Mouse (Mus musculus): ENCODE measurements around the gene Cx3cr1.

Cx3cr1 gene

DNA sequence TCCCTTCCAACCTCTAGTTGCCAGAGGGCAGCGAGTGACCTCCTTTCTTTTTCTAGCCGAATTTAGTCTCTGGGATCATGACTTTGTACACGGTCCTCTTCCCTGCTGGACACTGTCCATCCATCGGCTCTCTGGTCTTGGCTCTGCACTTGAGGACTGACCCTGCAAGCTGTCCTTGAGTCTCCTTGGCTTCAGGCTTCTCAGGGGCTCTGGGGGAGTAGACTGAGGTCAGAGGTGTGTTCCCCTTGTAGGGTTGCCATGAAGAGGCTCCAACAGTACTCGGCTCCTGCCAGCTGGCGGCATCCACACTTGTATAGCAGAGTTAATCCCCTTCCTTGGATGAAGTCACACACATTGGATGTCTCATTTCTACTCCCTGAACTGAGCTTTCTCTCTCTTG is 70.0 kb downstream of the Cx3cr1 start:
- no peak for DNase-seq (ENCODE audit: low spot score)

DNA sequence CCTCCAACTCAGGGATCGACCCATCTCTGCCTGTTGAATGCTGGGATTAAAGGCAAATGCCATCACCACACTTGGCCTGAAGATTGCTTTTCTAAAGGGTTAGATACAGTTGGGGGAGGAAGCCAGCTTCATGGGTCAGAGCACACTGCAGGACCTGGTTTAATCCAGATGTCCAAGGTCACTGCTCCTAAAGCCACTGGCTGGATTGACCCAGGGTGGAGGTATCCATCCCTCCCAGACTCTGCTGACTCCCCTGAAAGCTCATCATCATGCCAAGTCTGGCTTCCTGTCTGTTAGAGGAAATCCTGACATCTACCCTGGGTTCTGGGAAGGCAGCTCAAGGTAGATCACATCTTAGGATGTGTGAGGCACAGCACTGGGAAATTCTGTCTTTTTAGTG is 70.9 kb downstream of the Cx3cr1 start:
- no peak for DNase-seq (ENCODE audit: low spot score)

DNA sequence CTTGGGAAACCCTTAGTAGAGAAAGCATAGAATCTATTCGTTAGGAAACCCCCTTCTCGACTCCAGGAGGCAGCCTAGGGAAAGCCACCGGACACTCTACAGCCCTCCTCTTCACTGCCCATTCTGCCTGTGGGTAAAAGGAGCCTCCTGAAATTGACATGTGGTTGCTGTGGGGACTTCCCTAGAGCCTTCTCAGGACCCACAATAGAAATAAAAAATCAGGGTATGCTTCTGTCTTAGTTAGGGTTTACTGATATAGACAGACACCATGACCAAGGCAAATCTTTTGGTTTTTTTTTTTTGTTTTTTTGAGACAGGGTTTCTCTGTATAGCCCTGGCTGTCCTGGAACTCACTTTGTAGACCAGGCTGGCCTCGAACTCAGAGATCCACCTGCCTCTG is 73.6 kb downstream of the Cx3cr1 start:
- DNase-seq (ENCODE audit: low spot score): no peak

DNA sequence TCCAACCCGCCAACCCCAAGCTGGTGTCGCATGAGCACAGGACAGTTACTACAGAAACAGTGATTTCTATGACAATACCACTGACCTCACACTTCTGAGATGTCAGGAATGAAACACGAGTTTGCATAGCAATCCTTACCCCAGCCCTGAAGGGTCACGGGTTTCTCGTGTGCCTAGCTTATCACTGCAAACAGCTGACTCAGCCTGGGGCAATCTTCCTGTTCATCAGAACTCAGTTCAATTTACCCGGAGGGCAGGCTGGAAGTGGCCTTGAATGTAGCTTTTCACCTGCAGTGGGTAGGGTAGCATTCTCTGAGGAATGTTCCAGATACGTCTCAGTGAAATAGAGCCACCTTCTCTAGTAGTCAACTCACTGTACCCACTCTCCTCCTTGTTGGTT is 75.5 kb downstream of the Cx3cr1 start:
- no peak for DNase-seq (ENCODE audit: low spot score)

DNA sequence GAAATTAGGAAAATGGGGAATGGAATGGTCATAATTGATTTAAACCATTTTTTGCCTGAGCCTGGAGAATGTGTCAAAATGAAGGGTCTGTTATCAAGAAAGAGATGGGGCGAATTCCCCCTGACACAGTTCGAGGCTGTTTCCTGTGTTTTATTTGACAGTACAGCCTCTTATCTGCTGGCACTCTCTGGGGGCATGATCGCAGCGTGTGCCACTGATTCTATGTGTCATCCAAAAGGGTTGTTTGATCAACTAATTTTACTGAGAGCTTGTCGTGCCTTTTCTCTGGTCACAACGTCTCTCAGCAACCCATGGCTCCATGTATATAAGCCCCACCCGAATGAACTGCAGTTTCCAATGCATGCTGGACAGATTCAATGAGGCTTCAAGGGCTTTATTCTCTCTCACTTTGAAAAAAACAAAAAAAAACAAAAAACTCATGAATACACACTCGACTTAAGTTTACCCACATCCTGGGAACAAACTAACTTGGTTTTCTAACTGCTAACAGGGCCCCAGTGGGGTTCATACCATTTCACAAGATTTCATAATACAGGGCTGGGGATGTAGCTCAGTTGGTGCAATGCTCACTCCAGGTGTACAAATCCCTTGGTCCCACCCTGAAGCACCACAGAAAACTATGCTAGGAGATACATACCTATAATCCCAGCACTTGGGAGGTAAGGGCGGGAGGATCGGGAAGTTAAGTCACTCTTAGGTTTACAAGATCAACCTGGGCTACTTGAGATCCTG is 76.4 kb downstream of the Cx3cr1 start:
- no peak for DNase-seq (ENCODE audit: low spot score)

DNA sequence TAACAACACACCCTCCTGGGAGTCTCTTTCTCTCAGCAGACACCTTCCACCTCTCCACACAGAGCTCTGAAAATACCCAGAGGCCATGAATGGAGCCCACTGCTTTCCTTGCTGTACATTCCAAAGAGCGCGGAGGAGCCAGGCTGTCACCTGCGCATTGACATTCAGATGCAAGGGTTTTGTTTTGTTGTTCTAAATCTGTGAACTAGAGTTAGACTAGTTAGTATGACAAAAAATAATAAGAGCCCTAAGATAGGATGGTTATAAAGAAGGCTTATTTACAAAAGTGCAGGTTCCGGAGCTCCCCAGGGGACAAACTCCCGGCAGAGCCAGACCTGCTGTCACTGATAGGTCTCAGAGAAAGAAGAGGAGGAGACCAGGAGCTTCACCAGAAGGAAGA is 78.4 kb downstream of the Cx3cr1 start:
- no peak for DNase-seq (ENCODE audit: low spot score)

DNA sequence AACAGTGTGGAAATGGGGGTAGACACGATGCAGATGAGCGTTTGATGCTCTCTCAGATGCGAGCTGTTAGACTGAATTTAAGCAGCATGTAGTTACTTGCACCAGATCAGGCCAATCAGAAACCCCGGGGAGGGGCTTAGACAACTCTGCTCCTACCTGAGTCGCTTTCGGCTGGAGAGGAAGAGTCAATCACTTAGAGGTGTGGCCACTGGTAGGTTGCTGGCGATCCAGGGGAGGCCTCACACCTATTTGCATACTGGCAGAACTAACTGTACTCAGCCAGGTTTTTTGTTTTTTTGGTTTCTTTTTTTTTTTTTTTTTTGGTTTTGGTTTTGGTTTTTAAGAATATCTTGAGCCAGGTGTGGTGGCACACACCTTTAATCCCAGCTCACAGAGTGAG is 81.4 kb downstream of the Cx3cr1 start:
- no peak for DNase-seq (ENCODE audit: low spot score)

DNA sequence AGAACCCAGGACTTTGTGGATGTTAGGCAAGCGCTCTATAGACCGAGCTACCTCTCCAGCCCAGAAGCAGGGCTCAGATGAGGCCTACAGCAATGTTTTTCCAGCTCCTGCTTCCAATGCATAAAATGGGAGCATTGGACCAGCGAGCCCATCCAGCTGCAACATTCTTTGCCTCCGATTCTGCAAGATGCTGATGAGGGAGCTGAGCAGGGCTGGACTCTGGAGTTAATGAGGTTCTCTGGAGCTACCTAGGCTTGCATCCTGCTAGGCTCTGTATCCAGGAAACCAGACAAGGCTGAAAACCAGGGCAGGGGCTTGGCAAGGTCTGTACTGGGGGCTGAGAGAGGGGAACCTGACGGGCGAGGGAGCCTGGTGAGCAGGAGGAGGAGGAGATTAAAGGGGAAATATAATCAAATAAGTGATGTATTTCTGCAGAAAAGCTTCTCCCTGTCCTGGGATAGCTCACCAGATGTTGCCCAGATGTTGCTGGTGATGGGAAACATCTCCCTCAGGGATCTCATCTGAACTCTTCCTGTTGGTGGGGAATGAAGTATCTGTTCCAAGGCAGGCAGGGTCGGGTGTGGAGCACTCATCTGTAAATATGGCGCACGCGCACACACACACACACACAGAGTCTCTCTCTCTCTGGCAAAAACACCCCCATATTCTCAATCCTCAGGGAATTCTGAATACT is 83.7 kb downstream of the Cx3cr1 start:
- DNase-seq (ENCODE audit: low spot score): no peak

DNA sequence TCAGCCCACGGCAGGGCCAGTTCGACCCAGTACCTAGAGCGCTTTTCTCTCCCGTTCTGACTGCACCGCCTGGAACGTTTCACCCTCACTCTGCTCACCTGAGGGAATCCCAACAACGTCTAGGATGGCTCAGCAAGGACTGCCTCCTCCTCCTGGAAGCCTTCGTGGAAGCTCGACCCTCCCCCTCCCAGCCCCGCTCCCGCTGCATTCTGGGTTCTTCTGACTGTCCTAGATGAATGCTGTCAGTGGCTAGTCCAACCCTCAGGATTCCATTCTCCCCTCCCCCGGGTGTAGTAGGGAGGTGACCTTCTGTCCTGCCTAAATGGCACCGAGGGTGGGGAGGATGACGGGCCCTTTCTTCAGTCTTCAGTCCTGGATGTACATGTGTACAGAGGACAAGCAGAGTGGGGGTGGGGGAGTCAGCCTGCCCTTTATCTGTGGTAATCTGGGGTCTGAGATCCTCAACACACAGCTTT is 85.1 kb downstream of the Cx3cr1 start, which contains the start of gene Csrnp1:
Csrnp1 (minus strand) TSS at position 123 of the 476 bp plus-strand sequence.
- peak; percentile 66 for DNase-seq (ENCODE audit: low spot score)

DNA sequence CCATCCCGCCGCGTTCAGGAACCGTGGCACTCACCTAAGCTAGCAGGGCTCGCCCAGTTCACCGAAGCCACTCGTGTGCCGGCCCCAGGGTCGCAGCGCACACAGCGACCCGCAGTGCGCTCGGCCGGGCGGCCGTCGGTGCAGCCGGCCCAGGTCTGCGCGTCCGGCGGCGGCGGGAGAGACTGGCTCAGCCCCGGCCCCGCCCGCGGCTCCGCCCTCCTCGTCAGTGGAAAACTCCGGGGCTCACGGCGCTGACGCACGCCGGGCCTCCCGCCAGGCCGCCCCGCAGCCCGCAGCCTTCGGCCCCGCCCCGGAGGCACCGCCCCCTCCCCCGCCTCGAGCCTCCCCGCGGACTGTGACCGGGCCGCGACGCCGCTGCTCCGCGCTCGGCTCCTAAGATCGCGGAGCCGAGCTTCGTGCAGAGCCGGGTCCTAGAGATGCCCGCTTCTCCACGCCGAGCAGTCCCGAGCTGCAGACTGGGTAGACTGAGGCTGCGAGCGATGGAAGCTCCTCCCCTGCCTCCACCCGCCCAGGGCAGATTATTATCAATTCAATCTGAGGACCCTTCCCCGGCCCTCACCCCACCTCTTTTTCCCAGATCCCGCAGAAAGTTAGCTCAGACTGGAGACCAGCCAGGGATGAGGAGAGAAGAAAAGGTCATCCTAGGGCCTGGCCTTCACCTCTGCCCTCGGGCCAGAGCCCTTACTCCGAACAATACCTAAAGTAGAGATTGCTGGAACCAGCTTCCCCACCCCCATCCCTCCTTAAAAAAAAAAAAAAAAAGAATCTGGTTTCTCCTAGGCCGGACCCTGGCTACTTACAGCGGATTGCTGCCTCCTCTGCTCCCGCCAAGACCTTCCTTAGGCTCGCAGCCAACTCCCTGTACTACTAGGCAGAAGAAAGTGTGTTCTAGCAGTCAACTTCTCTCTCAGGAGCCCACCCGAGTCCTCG is 85.8 kb downstream of the Cx3cr1 start:
- peak; percentile 84 for DNase-seq (ENCODE audit: low spot score)

DNA sequence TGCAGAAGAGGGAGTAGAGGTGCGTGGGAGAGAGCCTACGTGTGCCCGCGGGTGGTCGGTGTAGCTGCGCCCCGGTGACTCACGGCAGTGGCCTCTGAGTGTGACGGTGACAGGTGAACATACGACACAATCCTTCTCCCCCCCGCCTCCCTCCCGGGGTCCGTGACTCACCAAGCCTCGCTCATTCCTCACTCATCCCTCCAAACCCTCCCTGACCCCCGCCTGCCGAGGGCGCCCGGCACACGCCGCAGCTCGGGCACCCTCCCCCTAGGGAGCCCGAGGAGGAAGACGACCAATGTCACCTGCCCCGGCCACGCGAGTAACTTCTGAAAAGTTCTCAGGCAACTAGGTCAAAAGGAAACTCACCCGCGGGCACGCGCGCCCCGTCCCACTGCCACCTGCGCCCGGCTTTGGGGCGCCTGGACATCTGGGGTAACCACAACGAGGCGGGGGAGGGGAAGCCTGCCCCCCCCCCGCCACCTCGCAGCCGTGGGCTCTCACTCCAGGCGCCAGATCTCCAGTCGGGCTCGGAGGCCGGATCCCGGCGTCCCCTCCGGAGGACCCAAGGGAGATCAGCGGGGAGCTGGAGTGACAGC is 86.6 kb downstream of the Cx3cr1 start:
- DNase-seq (ENCODE audit: low spot score): no peak

DNA sequence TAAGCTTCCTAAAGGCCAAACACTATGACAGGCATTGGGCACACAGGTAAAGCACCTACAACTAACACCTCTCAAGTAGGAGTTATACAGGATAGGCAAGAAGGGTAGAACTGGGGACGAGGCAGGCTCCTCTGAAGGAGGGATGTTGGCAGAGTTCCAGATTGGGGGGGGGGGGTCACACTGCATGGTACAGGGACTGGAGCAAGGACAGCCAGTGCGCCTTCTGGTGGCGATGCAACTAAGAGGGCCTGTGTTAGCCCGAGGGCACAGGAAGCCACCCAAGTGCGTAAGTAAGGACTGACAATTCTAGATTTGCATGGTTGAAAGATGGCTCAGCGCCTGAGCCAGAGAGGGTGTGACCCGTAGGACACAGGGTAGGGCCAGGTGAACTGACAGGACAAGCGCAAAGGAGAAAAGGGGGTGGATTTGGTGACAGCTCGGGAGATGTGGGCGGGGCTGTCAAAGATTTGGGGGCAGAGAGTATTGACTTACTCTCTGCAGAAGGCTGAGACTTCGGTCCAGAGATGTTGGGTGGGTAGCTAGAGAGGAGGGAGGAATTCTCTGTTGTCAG is 87.4 kb downstream of the Cx3cr1 start:
- DNase-seq (ENCODE audit: low spot score): peak; percentile 71

DNA sequence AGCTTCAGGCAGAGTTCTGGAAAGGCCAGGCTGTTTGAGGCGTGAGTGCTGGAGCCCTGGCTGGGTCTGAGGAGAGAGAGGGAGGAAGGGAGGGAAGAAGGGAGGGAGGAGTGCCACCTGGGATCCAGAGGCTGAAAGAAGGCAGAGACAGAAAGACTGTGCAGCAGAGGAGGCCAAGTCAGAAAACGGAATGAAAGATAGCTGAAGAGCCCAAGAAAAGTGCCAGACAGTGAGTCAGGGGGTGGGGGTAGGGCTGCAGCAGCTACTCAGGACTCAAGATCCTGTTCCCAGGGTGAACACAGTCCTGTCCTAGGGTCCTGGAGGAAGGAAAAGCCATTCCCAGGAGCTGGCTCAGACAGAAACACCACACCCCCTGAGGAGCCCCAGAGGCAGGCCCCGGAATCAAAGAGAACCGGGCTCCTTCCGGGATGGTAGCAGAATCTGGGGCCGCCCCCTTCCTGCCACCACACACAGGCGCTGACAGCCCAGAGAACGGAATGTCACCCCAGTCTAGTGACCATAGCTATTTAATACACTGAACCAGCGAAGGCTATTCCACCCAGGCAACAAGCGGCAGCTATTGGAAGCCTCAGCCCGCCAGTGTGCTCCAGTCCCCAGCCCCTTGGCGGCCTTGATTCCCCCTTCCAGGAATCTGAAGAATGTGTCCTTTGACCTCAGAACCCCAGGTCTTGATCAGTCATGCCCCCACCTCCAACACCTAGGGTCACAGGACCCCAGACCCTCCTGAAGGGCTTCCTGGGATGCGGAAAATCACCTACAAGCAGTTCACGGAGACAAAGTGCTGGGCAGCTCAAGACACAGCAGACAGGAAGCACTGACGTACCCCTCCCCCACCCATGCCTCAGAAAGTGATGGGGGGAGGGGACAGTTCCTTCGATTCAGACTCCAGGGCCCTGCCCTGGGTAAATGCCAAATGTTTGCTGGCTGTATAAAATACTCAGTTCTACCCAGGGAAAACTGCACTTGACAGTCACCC is 88.2 kb downstream of the Cx3cr1 start:
- peak; percentile 82 for DNase-seq (ENCODE audit: low spot score)

DNA sequence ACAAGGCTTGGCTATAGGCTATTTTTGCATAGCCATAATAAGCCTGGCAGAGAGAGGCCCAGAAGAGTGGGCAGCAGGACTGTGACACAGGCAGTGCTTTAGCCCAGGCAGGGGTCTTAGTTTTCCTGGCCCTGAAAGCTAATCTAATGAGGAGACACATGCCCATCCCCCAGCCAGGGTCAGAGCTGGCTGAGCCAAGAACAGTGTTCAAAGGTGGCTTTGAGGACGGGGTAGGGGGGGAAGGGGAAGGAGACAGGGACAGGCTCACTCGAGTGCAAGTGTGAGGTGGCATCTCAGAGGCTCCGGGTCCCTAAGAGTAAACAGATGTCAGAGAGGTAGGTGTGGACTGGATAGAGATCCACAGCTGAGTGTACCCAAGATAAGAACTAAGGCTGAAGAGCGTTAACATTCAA is 88.9 kb downstream of the Cx3cr1 start:
- DNase-seq (ENCODE audit: low spot score): peak; percentile 69

DNA sequence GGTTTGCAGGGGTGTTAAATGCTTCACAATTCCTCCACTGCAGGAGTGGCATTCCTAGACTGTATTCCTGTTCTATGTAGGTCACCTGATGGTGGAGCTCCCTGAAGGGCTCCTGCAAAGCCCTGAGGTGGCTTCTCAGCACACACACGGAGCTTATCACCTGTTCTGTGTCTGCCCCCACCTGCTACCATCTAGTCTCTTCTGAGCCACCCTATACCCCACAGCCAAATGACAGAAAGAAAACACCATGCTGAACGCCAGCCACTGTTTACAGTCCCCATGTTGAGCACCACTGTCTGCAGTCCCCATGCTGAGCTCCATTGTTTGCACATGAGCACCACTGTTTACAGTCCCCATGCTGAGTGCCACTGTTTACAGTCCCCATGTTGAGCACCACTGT is 89.9 kb downstream of the Cx3cr1 start:
- DNase-seq (ENCODE audit: low spot score): no peak

DNA sequence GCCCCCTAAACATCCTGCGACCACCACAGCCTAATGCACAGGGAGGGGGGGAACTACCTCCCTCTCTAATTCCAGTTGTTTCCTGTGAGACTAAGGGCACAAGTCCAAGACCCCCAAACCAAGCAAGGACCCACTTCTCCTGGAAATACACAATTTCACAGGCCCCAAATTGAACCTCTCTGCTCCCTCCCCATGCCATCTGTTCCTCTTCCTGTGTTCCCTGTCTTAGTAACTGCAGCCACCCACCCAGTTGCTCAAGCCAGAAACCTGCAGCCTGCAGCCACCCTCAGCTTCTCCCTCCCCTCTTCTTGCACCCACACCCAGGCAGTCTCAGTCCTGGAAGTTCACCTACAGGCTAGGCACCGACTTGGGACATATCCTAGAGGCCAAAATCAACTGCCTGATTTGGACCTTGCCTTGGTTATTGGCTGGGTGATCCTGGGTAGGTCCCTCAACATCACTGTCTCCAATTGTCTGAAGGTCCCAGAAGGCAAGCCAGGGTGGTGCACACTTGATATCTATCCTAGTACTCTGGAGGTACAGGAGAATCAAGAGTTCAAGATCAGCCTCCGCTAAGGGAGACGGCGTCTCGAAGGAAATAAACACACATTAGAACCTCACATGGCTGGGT is 90.8 kb downstream of the Cx3cr1 start:
- no peak for DNase-seq (ENCODE audit: low spot score)

DNA sequence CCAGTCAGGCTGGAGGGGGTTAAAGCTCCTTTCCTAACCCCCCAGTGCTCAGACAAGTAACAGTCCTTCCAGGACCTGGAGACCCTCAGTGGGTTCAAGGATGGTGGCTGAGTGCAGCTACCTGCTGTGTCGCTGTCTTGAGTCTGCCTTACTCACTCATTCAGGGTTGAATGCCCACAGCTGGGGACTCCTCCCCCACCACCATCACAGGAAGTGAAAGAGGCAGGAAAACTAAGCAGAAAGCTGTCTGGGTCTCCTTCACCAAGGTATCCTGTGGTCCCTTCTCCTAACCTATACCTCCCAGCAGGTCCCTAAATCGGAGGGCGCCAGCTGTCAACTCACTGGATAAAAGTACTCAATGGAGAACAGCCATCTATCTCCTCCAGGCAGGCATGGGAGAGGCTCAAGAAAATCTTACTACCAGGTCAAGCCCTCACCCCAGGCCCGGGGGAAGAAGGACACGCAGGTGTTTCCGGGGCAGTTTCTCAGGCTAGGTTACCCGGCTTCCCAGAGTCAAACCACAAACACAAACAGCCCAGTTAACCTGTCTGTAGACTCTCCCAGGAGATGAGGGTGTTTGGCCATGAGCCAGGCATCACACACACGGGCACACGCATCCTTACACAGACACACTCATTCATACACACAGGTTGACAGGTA is 91.4 kb downstream of the Cx3cr1 start:
- DNase-seq (ENCODE audit: low spot score): no peak

DNA sequence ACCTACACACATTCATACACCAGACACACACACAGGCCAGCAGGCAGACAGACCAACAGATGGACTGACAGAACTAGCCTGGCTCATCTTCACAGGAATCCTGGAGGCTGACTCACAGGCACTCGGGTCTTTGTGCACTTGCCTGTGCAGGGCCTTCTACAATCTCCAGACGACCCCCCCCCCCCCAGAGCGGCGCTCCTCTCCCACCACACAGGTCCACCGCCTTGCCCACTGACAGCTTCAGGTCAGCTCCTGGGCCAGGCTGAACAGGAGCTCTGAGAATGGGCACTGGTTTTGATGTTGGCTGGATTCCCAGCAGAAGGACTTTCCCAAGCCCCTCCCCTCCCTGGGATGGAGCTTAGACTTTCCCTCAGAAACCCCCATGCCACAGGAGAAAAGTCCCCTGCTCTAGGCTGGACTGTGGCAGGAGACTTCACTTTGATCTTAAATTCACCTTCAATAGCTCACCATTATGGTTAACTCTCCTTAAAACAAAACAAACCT is 92.1 kb downstream of the Cx3cr1 start:
- no peak for DNase-seq (ENCODE audit: low spot score)

Measured in embryo, embryonic 10 days (tissue).